Mouse (Mus musculus): ENCODE data around the gene Large1.

Gene Large1

GRCm38 (mm10) chr8:72766777-72767176 is 586.6 kb downstream of the Large1 start:
- CTCF ChIA-PET, result no interaction called here
- POLR2A ChIA-PET, result interaction anchor here in 3 of 4 experiments (0.6 to 1.3 kb wide), 4 partner anchors 10 to 588 kb away, joined by 3 to 6 read pairs (median 3); no protein-coding TSS in a partner anchor

GRCm38 (mm10) chr8:72765696-72766095 is 587.6 kb downstream of the Large1 start:
- POLR2A ChIA-PET, result interaction anchor here in 2 of 4 experiments (1.1 to 1.3 kb wide), 2 partner anchors 9 to 21 kb away, joined by 3 read pairs; no protein-coding TSS in a partner anchor
- CTCF ChIA-PET, result no interaction called here
